Mouse (Mus musculus): ENCODE results near the gene Skiv2l. TPM values are rescaled to one million over a fixed set of nuclear protein-coding genes. Genes with fewer than 3 reads are reported as not detected.

The Skiv2l gene
- 15.1 and 24.6 TPM in 2 replicates for polyA plus RNA-seq (2012; ENCODE audit: insufficient read depth, insufficient read length, missing spikeins)

DNA sequence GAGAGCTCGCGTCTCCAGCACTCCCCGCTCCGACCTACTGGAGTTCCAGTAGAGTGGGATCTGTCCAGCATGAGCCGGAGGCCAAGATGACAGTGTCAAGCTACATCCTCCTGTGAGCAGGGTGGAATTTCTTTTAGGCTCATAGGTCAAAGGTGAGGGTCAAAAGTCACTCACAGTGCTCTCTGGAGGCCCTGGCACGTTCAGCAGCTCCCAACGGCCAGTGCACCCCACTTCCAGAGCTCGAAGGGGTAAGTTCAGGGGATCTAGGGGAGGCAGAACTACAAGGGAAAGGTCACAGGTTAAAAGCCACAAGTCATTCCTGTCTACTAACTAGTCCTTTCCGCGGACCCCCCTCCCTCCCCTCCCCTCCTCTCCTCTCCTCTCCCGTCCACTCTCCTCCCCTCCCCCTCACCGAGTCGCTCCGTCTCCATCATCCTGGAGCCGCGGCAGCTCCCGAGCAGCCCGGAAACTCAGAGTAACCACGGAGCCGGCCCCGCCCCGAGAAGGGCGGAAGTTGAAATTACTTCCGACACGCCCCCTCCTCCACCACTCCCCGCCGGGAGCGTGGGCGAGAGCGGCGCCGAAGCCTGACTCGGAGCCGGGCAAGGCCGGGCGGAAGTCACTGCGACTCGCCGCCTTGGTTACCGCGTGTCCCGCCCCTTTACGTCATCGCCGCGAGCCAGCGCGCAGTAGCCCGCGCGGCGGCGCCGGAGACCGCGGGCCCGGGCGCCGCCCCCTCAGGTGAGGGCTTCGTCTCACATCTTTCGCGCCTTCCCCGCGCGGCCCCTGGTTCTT lies at the start of gene Skiv2l, which contains the start of gene Nelfe:
Gene Skiv2l (minus strand): TSS at position 489 of the 795 bp plus-strand sequence.
Gene Nelfe (plus strand): TSS at position 670 of the 795 bp plus-strand sequence.
- peak within 1 kb of the TSS; percentile 78 for H3K4me3 ChIP-seq (ENCODE audit: insufficient read depth, low read depth, low read length)
- H3K4me1 ChIP-seq (ENCODE audit: control insufficient read depth, insufficient read depth, insufficient read length, low read length): peaks cover 7% of the 10 kb centered on the region; the same call in 1 of the 2 replicates
- peak within 1 kb of the TSS; percentile 31; the same call in 1 of the 2 replicates for H3K27ac ChIP-seq (replicated peaks; ENCODE audit: low read depth, low read length)

DNA sequence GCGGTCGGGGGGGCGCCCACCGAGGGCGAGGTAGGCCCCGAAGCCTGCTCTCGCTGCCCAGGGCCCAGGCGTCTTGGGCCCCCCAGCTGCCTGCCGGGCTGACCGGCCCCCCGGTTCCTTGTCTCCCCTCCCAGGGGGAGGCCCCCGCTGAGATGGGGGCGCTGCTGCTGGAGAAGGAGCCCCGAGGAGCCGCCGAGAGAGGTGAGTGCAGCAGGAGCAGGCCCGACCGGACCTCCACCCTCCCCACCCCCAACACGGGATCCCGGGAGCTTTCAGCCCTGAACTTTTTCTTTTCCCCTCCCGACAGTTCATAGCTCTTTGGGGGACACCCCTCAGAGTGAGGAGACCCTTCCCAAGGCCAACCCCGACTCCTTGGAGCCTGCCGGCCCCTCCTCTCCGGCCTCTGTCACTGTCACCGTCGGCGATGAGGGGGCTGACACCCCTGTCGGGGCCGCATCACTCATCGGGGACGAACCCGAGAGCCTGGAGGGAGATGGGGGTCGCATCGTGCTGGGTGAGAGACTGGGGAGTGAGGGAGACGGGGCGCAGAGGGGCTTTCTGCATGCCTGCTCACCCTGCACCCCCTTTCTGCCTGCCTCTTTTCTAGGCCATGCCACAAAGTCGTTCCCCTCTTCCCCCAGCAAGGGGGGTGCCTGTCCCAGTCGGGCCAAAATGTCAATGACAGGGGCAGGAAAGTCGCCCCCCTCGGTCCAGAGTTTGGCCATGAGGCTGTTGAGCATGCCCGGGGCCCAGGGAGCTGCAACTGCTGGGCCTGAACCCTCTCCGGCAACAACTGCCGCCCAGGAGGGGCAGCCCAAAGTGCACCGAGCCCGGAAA lies 49.3 kb upstream of the Skiv2l start:
- peak overlapping the region; percentile 97 for H3K4me3 ChIP-seq (ENCODE audit: insufficient read depth, low read depth, low read length)
- peaks cover 3% of the 10 kb centered on the region; the same call in 1 of the 2 replicates for H3K4me1 ChIP-seq (ENCODE audit: control insufficient read depth, insufficient read depth, insufficient read length, low read length)
- H3K27ac ChIP-seq (replicated peaks; ENCODE audit: low read depth, low read length): peak overlapping the region; percentile 68

- no peak overlapping the region for H3K27ac ChIP-seq (replicated peaks; ENCODE audit: low read depth, low read length)
- H3K4me1 ChIP-seq (ENCODE audit: control insufficient read depth, insufficient read depth, insufficient read length, low read length): peaks cover 3% of the 10 kb centered on the region; the same call in 1 of the 2 replicates
- peak overlapping the region; percentile 97 for H3K4me3 ChIP-seq (ENCODE audit: insufficient read depth, low read depth, low read length)
Observed at GRCm38 (mm10) chr17:34898706-34899052, 48.7 kb upstream of the Skiv2l start.

- peaks cover 3% of the 10 kb centered on the region; the same call in 1 of the 2 replicates for H3K4me1 ChIP-seq (ENCODE audit: control insufficient read depth, insufficient read depth, insufficient read length, low read length)
- peak within 1 kb of the TSS; percentile 97 for H3K4me3 ChIP-seq (ENCODE audit: insufficient read depth, low read depth, low read length)
- H3K27ac ChIP-seq (replicated peaks; ENCODE audit: low read depth, low read length): peak within 1 kb of the TSS; percentile 96
Observed at GRCm38 (mm10) chr17:34898160-34898586, 48.2 kb upstream of the Skiv2l start, which contains the start of the genes C2 and Ehmt2. TSS of gene C2 (minus strand) at chr17:34898265. TSS of gene Ehmt2 (plus strand) at chr17:34898469.

GRCm38 (mm10) chr17:34897373-34898159 lies 47.6 kb upstream of the Skiv2l start:
- H3K27ac ChIP-seq (replicated peaks; ENCODE audit: low read depth, low read length): peak overlapping the region; percentile 96
- H3K4me3 ChIP-seq (ENCODE audit: insufficient read depth, low read depth, low read length): peak overlapping the region; percentile 83
- H3K4me1 ChIP-seq (ENCODE audit: control insufficient read depth, insufficient read depth, insufficient read length, low read length): peaks cover 3% of the 10 kb centered on the region; the same call in 1 of the 2 replicates

DNA sequence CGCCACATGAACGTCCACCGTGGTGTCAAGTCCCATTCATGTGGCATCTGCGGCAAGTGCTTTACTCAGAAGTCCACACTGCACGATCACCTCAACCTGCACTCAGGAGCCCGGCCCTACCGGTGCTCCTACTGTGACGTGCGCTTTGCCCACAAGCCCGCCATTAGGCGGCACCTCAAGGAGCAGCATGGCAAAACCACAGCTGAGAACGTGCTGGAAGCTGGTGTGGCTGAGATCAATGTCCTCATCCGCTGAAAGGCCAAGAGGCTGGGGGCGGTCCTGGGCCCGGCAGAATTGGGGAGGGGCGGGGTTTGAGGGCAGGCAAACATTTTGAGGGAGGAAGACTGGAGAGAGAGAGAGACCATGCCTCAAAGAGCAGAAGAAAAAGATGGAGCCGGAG lies 46.4 kb upstream of the Skiv2l start:
- Histone ChIP-seq H3K4me1 (ENCODE audit: control insufficient read depth, insufficient read depth, insufficient read length, low read length) (peaks cover 3% of the 10 kb centered on the region; the same call in 1 of the 2 replicates), H3K27ac (replicated peaks; ENCODE audit: low read depth, low read length) (no peak overlapping the region), H3K4me3 (ENCODE audit: insufficient read depth, low read depth, low read length) (no peak overlapping the region)

DNA sequence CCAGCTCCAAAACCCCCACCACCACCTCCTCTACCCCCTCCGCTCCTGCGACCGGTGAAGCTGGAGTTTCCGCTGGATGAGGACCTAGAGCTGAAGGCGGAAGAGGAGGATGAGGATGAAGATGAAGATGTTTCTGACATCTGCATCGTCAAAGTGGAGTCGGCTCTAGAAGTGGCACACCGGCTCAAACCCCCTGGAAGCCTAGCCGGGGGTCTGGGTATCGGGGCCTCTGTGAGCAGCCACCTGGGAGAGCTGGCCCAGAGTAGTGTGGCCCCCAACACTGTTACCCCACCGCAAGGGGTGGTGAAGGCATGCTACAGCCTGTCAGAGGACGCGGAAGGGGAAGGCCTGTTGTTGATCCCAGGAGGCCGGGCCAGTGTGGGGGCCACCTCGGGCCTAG lies 45.7 kb upstream of the Skiv2l start:
- Histone ChIP-seq H3K27ac (replicated peaks; ENCODE audit: low read depth, low read length) (no peak overlapping the region), H3K4me1 (ENCODE audit: control insufficient read depth, insufficient read depth, insufficient read length, low read length) (peaks cover 3% of the 10 kb centered on the region; the same call in 1 of the 2 replicates), H3K4me3 (ENCODE audit: insufficient read depth, low read depth, low read length) (no peak overlapping the region)

- H3K27ac ChIP-seq (replicated peaks; ENCODE audit: low read depth, low read length): no peak overlapping the region
Observed at GRCm38 (mm10) chr17:34894801-34895530, 45.0 kb upstream of the Skiv2l start.

GRCm38 (mm10) chr17:34894074-34894597 lies 44.1 kb upstream of the Skiv2l start:
- Histone ChIP-seq H3K4me3 (ENCODE audit: insufficient read depth, low read depth, low read length) (peak overlapping the region; percentile 65), H3K4me1 (ENCODE audit: control insufficient read depth, insufficient read depth, insufficient read length, low read length) (peaks cover 3% of the 10 kb centered on the region; the same call in 1 of the 2 replicates), H3K27ac (replicated peaks; ENCODE audit: low read depth, low read length) (peak overlapping the region; percentile 80)

More at GRCm38 (mm10) chr17:34894801-34895530, 45.0 kb upstream of the Skiv2l start:
- Histone ChIP-seq H3K4me3 (ENCODE audit: insufficient read depth, low read depth, low read length) (peak overlapping the region; percentile 69), H3K4me1 (ENCODE audit: control insufficient read depth, insufficient read depth, insufficient read length, low read length) (peaks cover 3% of the 10 kb centered on the region; the same call in 1 of the 2 replicates)

GRCm38 (mm10) chr17:34893072-34893824 lies 43.2 kb upstream of the Skiv2l start:
- Histone ChIP-seq H3K27ac (replicated peaks; ENCODE audit: low read depth, low read length) (peak overlapping the region; percentile 80), H3K4me3 (ENCODE audit: insufficient read depth, low read depth, low read length) (no peak overlapping the region), H3K4me1 (ENCODE audit: control insufficient read depth, insufficient read depth, insufficient read length, low read length) (peaks cover 3% of the 10 kb centered on the region; the same call in 1 of the 2 replicates)

- no peaks in the 10 kb centered on the region; the same call in 1 of the 2 replicates for H3K4me1 ChIP-seq (ENCODE audit: control insufficient read depth, insufficient read depth, insufficient read length, low read length)
- no peak overlapping the region for H3K27ac ChIP-seq (replicated peaks; ENCODE audit: low read depth, low read length)
- H3K4me3 ChIP-seq (ENCODE audit: insufficient read depth, low read depth, low read length): no peak overlapping the region
Observed at GRCm38 (mm10) chr17:34891377-34891776, 41.4 kb upstream of the Skiv2l start.

GRCm38 (mm10) chr17:34890074-34890743 lies 40.2 kb upstream of the Skiv2l start:
- Histone ChIP-seq H3K27ac (replicated peaks; ENCODE audit: low read depth, low read length) (no peak overlapping the region), H3K4me3 (ENCODE audit: insufficient read depth, low read depth, low read length) (no peak overlapping the region)

More at GRCm38 (mm10) chr17:34890074-34890743, 40.2 kb upstream of the Skiv2l start:
- H3K4me1 ChIP-seq (ENCODE audit: control insufficient read depth, insufficient read depth, insufficient read length, low read length): no peaks in the 10 kb centered on the region; the same call in 1 of the 2 replicates
